Mouse (Mus musculus) intestine, postnatal 0 days (tissue): ENCODE measurements at regions not wholly inside any gene's neighbourhood (a gene's known extent, or its start where the extent isn't known, plus 50 kb on each side); places are given as distances from the start of the nearest gene placed in this dataset.

Experiments used
- ATAC-seq: fragments of 200-750 bp; cut with Nextera tagmentation; 2 replicates; pipeline ENCODE4 v1.8.0; 2017; ENCODE audit warnings: mild to moderate bottlenecking, moderate TSS enrichment, moderate library complexity
- H3K27ac ChIP-seq: fragments of 300-500 bp; sonication (generic); 2 replicates; pipeline ENCODE4 v1.5.1; 2014; ENCODE audit warnings: mild to moderate bottlenecking, low read depth, low read length, moderate library complexity
- H3K27me3 ChIP-seq: fragments of 300-500 bp; sonication (generic); replicated peaks from 2 replicates; pipeline ENCODE4 v1.6.1; 2014; ENCODE audit warnings: low read length, mixed read lengths; ENCODE audit not compliant: control insufficient read depth, insufficient read depth
- H3K36me3 ChIP-seq: fragments of 300-500 bp; sonication (generic); 2 replicates; pipeline ENCODE4 v1.6.1; 2014; ENCODE audit warnings: mild to moderate bottlenecking, moderate library complexity; ENCODE audit not compliant: control insufficient read depth, insufficient read depth
- H3K4me1 ChIP-seq: fragments of 300-500 bp; sonication (generic); replicated peaks from 2 replicates; pipeline ENCODE4 v1.6.1; 2014; ENCODE audit warnings: antibody characterized with exemption, low read length, mixed read lengths; ENCODE audit not compliant: control insufficient read depth, insufficient read depth
- H3K4me2 ChIP-seq: fragments of 300-500 bp; sonication (generic); replicated peaks from 2 replicates; pipeline ENCODE4 v1.6.1; 2014; ENCODE audit warnings: low read depth, mild to moderate bottlenecking, moderate library complexity
- H3K4me3 ChIP-seq: fragments of 300-500 bp; sonication (generic); 2 replicates; pipeline ENCODE4 v1.5.1; 2014; ENCODE audit warnings: low read depth, low read length
- H3K9ac ChIP-seq: fragments of 300-500 bp; sonication (generic); 2 replicates; pipeline ENCODE4 v1.6.1; 2014; ENCODE audit warnings: mild to moderate bottlenecking, low read depth, low read length
- H3K9me3 ChIP-seq: fragments of 300-500 bp; sonication (generic); 2 replicates; pipeline ENCODE4 v1.6.1; 2016; ENCODE audit warnings: mixed run types; ENCODE audit not compliant: control insufficient read depth
- CTCF ChIP-seq: sonication (generic); IDR thresholded peaks from 2 replicates; pipeline ENCODE4 v1.5.1; 2016; ENCODE audit warnings: low read depth, mild to moderate bottlenecking, control low read depth, antibody characterized with exemption, moderate library complexity
- WGBS: fragments of 180-500 bp; shearing (Covaris S2); extraction: QIAGEN DNeasy Blood & Tissue Kit; methylation state at CpG from one replicate; pipeline ENCODE4 v1.1.7; 2014; 5-methylcytosine and 5-hydroxymethylcytosine counted together

GRCm38 (mm10) chr4:24219583-24219982, 276.7 kb upstream of the Mms22l start:
- H3K4me2 ChIP-seq: no peak overlapping the region
- no peaks in the 10 kb centered on the region for H3K27me3 ChIP-seq
- H3K4me3 ChIP-seq: no peak overlapping the region
- H3K4me1 ChIP-seq: no peaks in the 10 kb centered on the region
- 85% methylated on average over 3 of the region's 3 CpGs for WGBS
- ATAC-seq: no peak
- H3K36me3 ChIP-seq: no peaks in the 10 kb centered on the region
- H3K9me3 ChIP-seq: no peaks in the 10 kb centered on the region
- H3K27ac ChIP-seq: no peak overlapping the region
- TF ChIP-seq CTCF: no peak
- no peak overlapping the region for H3K9ac ChIP-seq

- 58% methylated on average over 6 of the region's 6 CpGs for WGBS
- no peaks in the 10 kb centered on the region for H3K9me3 ChIP-seq
- no peak overlapping the region for H3K9ac ChIP-seq
- no peak for TF ChIP-seq CTCF
- no peaks in the 10 kb centered on the region for H3K4me1 ChIP-seq
- no peaks in the 10 kb centered on the region for H3K36me3 ChIP-seq
- H3K4me2 ChIP-seq: no peak overlapping the region
- H3K27ac ChIP-seq: no peak overlapping the region
- H3K4me3 ChIP-seq: no peak overlapping the region
- ATAC-seq: no peak
- no peaks in the 10 kb centered on the region for H3K27me3 ChIP-seq
Observed at GRCm38 (mm10) chr4:24245124-24245523, 251.1 kb upstream of the Mms22l start.

GRCm38 (mm10) chr4:24248142-24249054, 247.9 kb upstream of the Mms22l start:
- no peaks in the 10 kb centered on the region for H3K27me3 ChIP-seq
- H3K27ac ChIP-seq: no peak overlapping the region
- ATAC-seq: no peak
- H3K4me2 ChIP-seq: no peak overlapping the region
- no peak overlapping the region for H3K9ac ChIP-seq
- H3K4me3 ChIP-seq: no peak overlapping the region
- 73% methylated on average over 6 of the region's 6 CpGs for WGBS
- no peak for TF ChIP-seq CTCF
- no peaks in the 10 kb centered on the region for H3K4me1 ChIP-seq
- H3K9me3 ChIP-seq: no peaks in the 10 kb centered on the region
- no peaks in the 10 kb centered on the region for H3K36me3 ChIP-seq

- ATAC-seq: no peak
- Histone ChIP-seq H3K27ac (no peak overlapping the region), H3K9me3 (no peaks in the 10 kb centered on the region), H3K4me2 (no peak overlapping the region), H3K9ac (no peak overlapping the region), H3K4me1 (no peaks in the 10 kb centered on the region), H3K36me3 (no peaks in the 10 kb centered on the region), H3K27me3 (no peaks in the 10 kb centered on the region), H3K4me3 (no peak overlapping the region)
- TF ChIP-seq CTCF: peak; percentile 65
- WGBS: 37% methylated on average over 6 of the region's 6 CpGs
Observed at GRCm38 (mm10) chr4:24249243-24249970, 246.8 kb upstream of the Mms22l start.

GRCm38 (mm10) chr4:24278154-24278553, 218.1 kb upstream of the Mms22l start:
- no peaks in the 10 kb centered on the region for H3K4me1 ChIP-seq
- WGBS: 45% methylated on average over 3 of the region's 3 CpGs
- no peaks in the 10 kb centered on the region for H3K27me3 ChIP-seq
- H3K4me2 ChIP-seq: no peak overlapping the region
- H3K9me3 ChIP-seq: no peaks in the 10 kb centered on the region
- H3K9ac ChIP-seq: no peak overlapping the region
- peak; percentile 17; the same call in 1 of the 2 replicates for TF ChIP-seq CTCF
- H3K27ac ChIP-seq: no peak overlapping the region
- H3K36me3 ChIP-seq: no peaks in the 10 kb centered on the region
- no peak for ATAC-seq
- H3K4me3 ChIP-seq: no peak overlapping the region
